Mouse (Mus musculus) cerebellum, adult 2 months (tissue): ENCODE measurements around the gene Ppp1r3f.

Experiments
- CTCF ChIP-seq: fragments of 200-500 bp; IDR thresholded peaks from 2 replicates; pipeline ENCODE4 v1.5.1; 2011; ENCODE audit warnings: low read depth, mild to moderate bottlenecking, control low read depth, low read length, moderate library complexity, borderline replicate concordance; ENCODE audit not compliant: insufficient read depth
- POLR2A ChIP-seq: fragments of 200-500 bp; IDR thresholded peaks from 2 replicates; pipeline ENCODE4 v1.6.1; 2011; ENCODE audit warnings: low read length, control low read depth, borderline replicate concordance; ENCODE audit not compliant: insufficient read depth

DNA sequence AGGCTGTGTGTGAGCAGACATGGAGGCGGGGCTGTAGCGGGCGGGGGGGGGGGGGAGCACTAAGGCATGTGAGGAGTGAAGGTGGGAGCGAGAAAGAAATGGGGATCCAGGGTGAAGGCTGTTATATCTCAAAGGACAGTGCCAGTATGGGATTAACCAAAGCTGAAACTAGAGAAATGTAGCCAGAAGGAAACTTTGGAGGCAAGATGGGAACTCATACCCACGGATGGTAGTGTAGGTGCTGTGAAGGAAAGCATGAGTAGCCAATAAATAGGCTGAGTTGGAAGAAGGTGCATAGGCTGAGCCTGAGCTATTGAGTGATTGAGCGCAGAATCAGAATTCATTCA is 775 bp upstream of the Ppp1r3f start:
- TF ChIP-seq CTCF (no peak), POLR2A (no peak)
